Mouse (Mus musculus): Measurements from ENCODE around the gene Cdk6. TPM values are rescaled to one million over a fixed set of nuclear protein-coding genes. Genes with fewer than 3 reads are reported as not detected.

Cdk6 gene
- total and polyA plus RNA-seq, 3 experiments = 40.4 to 171 (median 50.8) TPM

DNA sequence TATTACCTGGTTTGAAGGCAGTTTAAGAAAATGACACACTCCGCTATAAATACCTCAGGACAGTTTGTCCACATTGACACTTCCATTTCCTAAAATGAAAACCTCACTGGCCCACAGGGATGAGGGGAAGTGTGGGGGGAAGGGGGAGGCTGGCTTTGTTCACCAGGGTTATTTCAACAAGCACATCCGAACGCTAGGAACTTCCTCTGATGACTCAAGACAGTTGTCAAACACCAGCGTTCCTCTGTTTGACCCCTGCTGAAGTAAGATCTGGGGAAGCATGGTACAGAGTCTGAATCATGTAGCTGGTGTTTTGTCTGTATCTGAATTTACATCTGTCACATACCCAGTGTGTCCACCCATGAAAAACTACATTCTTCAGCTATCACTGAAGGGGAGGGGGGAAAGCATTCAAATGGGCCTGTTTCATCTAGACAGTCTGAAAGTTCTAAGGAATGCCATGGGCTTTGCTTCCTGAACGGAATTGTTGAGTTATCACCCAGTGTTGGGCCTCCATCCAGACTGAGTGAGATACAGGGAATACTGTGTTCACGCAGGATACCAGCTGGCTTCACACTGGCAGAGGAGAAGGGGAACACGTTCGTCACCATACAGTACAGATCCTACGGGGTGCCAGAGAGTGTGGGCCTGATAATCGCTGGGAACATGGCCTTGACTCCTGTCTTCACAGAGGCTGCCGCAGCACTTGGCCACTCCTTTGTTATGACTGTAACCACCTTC is 161.5 kb downstream of the Cdk6 start (continued):
- TF ChIP-seq CTCF (conservative IDR thresholded peaks at IDR 0.05 in 1 of 2, IDR thresholded peaks at IDR 0.05 in 1 of 2; ENCODE audit: low read depth in 2 of 2, low read length in 2 of 2) = no peak
- TF ChIP-seq E2F4 (IDR thresholded peaks at IDR 0.05; ENCODE audit: insufficient replicate concordance, low read depth, low read length) = no peak
- peak; percentile 73 for TF ChIP-seq MXI1 (IDR thresholded peaks at IDR 0.05; ENCODE audit: low read depth, low read length)
- peak; percentile 52 for TF ChIP-seq JUN (IDR thresholded peaks at IDR 0.05; ENCODE audit: insufficient read depth, low read depth, low read length)
- no peak for TF ChIP-seq NRF1 (IDR thresholded peaks at IDR 0.05; ENCODE audit: low read depth, low read length)
- TF ChIP-seq MEF2A (IDR thresholded peaks at IDR 0.05; ENCODE audit: borderline replicate concordance, low read depth, low read length) = peak; percentile 96
- no peak for TF ChIP-seq CHD1 (IDR thresholded peaks at IDR 0.05; ENCODE audit: low read depth, low read length)
- TF ChIP-seq KAT2A (IDR thresholded peaks at IDR 0.05; ENCODE audit: insufficient replicate concordance, low read length) = 0 out of 2 replicates have a peak, but pooled peaks have one; percentile 40
- no peak for TF ChIP-seq ZNF384 (IDR thresholded peaks at IDR 0.05; ENCODE audit: low read depth, low read length)

DNA sequence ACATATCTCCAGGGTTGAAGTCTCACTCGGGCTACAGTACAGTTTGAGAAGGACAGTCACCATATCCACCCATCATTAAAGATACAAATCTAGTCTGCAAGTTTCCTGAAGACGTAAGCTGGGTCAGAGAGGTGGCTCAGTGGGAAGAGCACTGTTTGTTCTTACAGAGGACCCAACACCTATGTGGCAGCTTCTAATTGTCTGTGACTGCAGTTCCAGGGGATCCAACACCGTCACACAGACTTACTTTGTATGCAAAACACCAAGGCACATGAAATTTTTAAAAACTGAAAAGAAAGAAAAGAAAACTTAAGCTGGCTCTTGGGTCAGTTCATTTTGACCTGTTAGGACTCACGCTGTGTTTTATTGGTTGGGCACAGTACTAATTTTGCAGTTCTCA is 162.1 kb downstream of the Cdk6 start:
- peak overlapping the region; percentile 85 for H3K4me2 ChIP-seq (ENCODE audit: insufficient read depth, low read depth, poor library complexity, severe bottlenecking)
- peak overlapping the region; percentile 99 for H3K27ac ChIP-seq (ENCODE audit: insufficient read depth, low read depth)
- H3K79me2 ChIP-seq (replicated peaks; ENCODE audit: control insufficient read depth, extremely low read depth, insufficient read depth, poor library complexity, severe bottlenecking) = peaks cover 71% of the 10 kb centered on the region
- peaks cover 3% of the 10 kb centered on the region for H3K9me3 ChIP-seq (replicated peaks; ENCODE audit: low read length)
- no peak for DNase-seq (ENCODE audit: extremely low read depth)
- peaks cover 5 to 28% of the 10 kb centered on the region in 2 experiments for H3K36me3 ChIP-seq (replicated peaks in 1 of 2; ENCODE audit: control insufficient read depth in 1 of 2, insufficient read depth in 1 of 2, low read length in 1 of 2)
- in situ Hi-C loops (cut with MboI; ENCODE audit: low pct_ligation_motif_present, low pct_unique_long_range_greater_than_20kb, low sequenced_read_pairs) (no loop called here), dilution Hi-C loops (cut with MboI; ENCODE audit: extremely low pct_ligation_motif_present, extremely low pct_unique_long_range_greater_than_20kb, low sequenced_read_pairs) (no loop called here)
- H3K4me1 ChIP-seq (ENCODE audit: control insufficient read depth in 1 of 2, insufficient read depth in 2 of 2) = peaks cover 30 to 94% of the 10 kb centered on the region in 2 experiments
- H3K9ac ChIP-seq (ENCODE audit: insufficient read depth, low read depth) = peak overlapping the region; percentile 90
- no peaks in the 10 kb centered on the region for H3K27me3 ChIP-seq (replicated peaks)
- no peak overlapping the region for H3K4me3 ChIP-seq (replicated peaks in 1 of 3; ENCODE audit: low read depth in 2 of 3, low read length in 2 of 3, poor library complexity in 1 of 3)
- no peak for TF ChIP-seq TBP (conservative IDR thresholded peaks at IDR 0.05; ENCODE audit: low read depth, low read length)
- no peak for TF ChIP-seq NELFE (IDR thresholded peaks at IDR 0.05; ENCODE audit: low read depth, low read length)
- TF ChIP-seq ETS1 (conservative IDR thresholded peaks at IDR 0.05; ENCODE audit: low read depth, low read length) = no peak
- TF ChIP-seq CHD1 (IDR thresholded peaks at IDR 0.05; ENCODE audit: low read depth, low read length) = peak; percentile 81; the same call in 1 of the 2 replicates
- TF ChIP-seq SMC3 (IDR thresholded peaks at IDR 0.05; ENCODE audit: low read depth, low read length) = no peak

DNA sequence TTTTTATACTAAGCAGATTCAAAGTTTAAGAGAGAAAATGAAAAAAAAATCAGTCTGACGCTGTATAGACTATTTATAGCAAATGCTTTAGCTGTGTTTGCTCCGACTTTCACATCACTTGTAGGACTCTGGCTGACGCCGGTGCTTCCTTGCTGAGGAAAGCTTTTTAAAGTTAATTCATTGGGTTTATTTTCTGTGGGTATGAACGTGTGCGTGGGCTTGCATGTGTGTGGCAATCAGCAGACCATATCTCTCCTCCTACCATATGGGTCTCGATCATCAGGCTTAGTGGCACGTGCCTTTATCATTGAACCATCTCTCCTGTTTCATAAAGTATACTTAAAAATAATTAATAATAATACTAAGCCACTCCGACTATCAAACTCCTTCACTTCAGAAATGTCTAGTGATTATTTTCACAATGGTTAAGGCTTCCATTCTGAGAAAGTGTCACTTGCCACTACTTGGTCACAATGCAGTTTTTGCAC is 162.6 kb downstream of the Cdk6 start:
- dilution Hi-C loops (cut with MboI; ENCODE audit: extremely low pct_ligation_motif_present, extremely low pct_unique_long_range_greater_than_20kb, low sequenced_read_pairs) (no loop called here), in situ Hi-C loops (cut with MboI; ENCODE audit: low pct_ligation_motif_present, low pct_unique_long_range_greater_than_20kb, low sequenced_read_pairs) (no loop called here)

More for the DNA sequence above, 162.6 kb downstream of the Cdk6 start:
- Histone ChIP-seq H3K27ac (ENCODE audit: insufficient read depth, low read depth) (peak overlapping the region; percentile 74), H3K36me3 (replicated peaks in 1 of 2; ENCODE audit: control insufficient read depth in 1 of 2, insufficient read depth in 1 of 2, low read length in 1 of 2) (peaks cover 5 to 25% of the 10 kb centered on the region in 2 experiments), H3K9ac (ENCODE audit: insufficient read depth, low read depth) (peak overlapping the region; percentile 90), H3K79me2 (replicated peaks; ENCODE audit: control insufficient read depth, extremely low read depth, insufficient read depth, poor library complexity, severe bottlenecking) (peaks cover 69% of the 10 kb centered on the region), H3K4me1 (ENCODE audit: control insufficient read depth in 1 of 2, insufficient read depth in 2 of 2) (peaks cover 27 to 94% of the 10 kb centered on the region in 2 experiments), H3K9me3 (replicated peaks; ENCODE audit: low read length) (peaks cover 3% of the 10 kb centered on the region), H3K4me2 (ENCODE audit: insufficient read depth, low read depth, poor library complexity, severe bottlenecking) (peak overlapping the region; percentile 93), H3K27me3 (replicated peaks) (no peaks in the 10 kb centered on the region), H3K4me3 (replicated peaks in 1 of 3; ENCODE audit: low read depth in 2 of 3, low read length in 2 of 3, poor library complexity in 1 of 3) (no peak overlapping the region)
- no peak for DNase-seq (ENCODE audit: extremely low read depth)
- TF ChIP-seq CTCF (conservative IDR thresholded peaks at IDR 0.05 in 1 of 2, IDR thresholded peaks at IDR 0.05 in 1 of 2; ENCODE audit: low read depth in 2 of 2, low read length in 2 of 2) (no peak), TCF12 (IDR thresholded peaks at IDR 0.05; ENCODE audit: low read depth, low read length) (no peak), CHD2 (IDR thresholded peaks at IDR 0.05; ENCODE audit: low read length) (no peak), ZNF384 (IDR thresholded peaks at IDR 0.05; ENCODE audit: low read depth, low read length) (peak; percentile 27; the same call in 1 of the 2 replicates), PAX5 (IDR thresholded peaks at IDR 0.05; ENCODE audit: low read length) (no peak), NELFE (IDR thresholded peaks at IDR 0.05; ENCODE audit: low read depth, low read length) (no peak), BHLHE40 (IDR thresholded peaks at IDR 0.05; ENCODE audit: low read depth, low read length) (peak; percentile 65), JUND (conservative IDR thresholded peaks at IDR 0.05; ENCODE audit: low read depth, low read length) (no peak), MYC (IDR thresholded peaks at IDR 0.05; ENCODE audit: low read depth, low read length) (peak; percentile 24; the same call in 1 of the 2 replicates), SMC3 (IDR thresholded peaks at IDR 0.05; ENCODE audit: low read depth, low read length) (no peak), CHD1 (IDR thresholded peaks at IDR 0.05; ENCODE audit: low read depth, low read length) (0 out of 2 replicates have a peak, but pooled peaks have one; percentile 13)

Data from CH12.LX (cell line).